In genomic region chr3:40391631-40392030, GRCm38 (mm10) we compare ENCODE assay signal across 9 mouse cellular contexts.
DNase-seq lines count a peak whose midpoint lies in the region; ATAC-seq and TF ChIP-seq lines count a peak whose summit lies in the region.
"Had no signal": no experiment of that assay in that cellular context is flagged by ENCODE, and none has a peak within 500 bp of the region (broad histone marks: within the 10 kb centered on the region; RNA-seq: fewer than 3 reads in every experiment).

No protein-coding gene starts in this region.

- peak; percentile 54; the same call in 1 of the 2 replicates for TF ChIP-seq CTCF in liver, adult 2 months (IDR thresholded peaks at IDR 0.05; ENCODE audit: low read depth, low read length)
- peak; percentile 95 for TF ChIP-seq CTCF in Patski (IDR thresholded peaks at IDR 0.05)
- peak; percentile 71 for TF ChIP-seq CTCF in cortical plate, adult 2 months (IDR thresholded peaks at IDR 0.05; ENCODE audit: extremely low read depth, insufficient read depth, low read length)
- TF ChIP-seq CTCF in left cerebral cortex, adult 2 months (IDR thresholded peaks at IDR 0.05) = peak; percentile 73

- H3K4me1 ChIP-seq in liver, adult 2 months (ENCODE audit: control insufficient read depth, insufficient read depth, low read length) = no peaks in the 10 kb centered on the region
- no peaks in the 10 kb centered on the region for H3K4me1 ChIP-seq in liver, embryonic 12.5 days
- no peaks in the 10 kb centered on the region for H3K4me1 ChIP-seq in cortical plate, adult 2 months (ENCODE audit: control insufficient read depth, insufficient read depth, low read length)

- DNase-seq in liver, adult 2 months (ENCODE audit: extremely low read depth, low read depth, low spot score) = peak; percentile 55
- DNase-seq in Patski (ENCODE audit: low read depth, low spot score) = peak; percentile 49
- peak; percentile 23 to 61 for DNase-seq in heart, postnatal 14 days
- peak; percentile 20 to 29 for DNase-seq in left cerebral cortex, adult 2 months (ENCODE audit: extremely low spot score in 1 of 2, low spot score in 2 of 2)
- DNase-seq in naive thymus-derived CD4-positive, alpha-beta T cell, adult 2 months (ENCODE audit: low read depth) = peak; percentile 19
- DNase-seq in spleen, postnatal 36 days (ENCODE audit: low spot score in 2 of 2) = no peak

- no peaks in the 10 kb centered on the region for H3K36me3 ChIP-seq in liver, adult 2 months (ENCODE audit: control insufficient read depth, insufficient read depth, low read length)
- no peaks in the 10 kb centered on the region for H3K36me3 ChIP-seq in liver, embryonic 12.5 days
- H3K36me3 ChIP-seq: embryonic facial prominence, embryonic 15.5 days had no signal

- CTCF ChIA-PET in Patski (lab: Charles Lee) = interaction anchor here (3.8 to 5.6 kb wide), 2 partner anchors 15 to 1509 kb away, joined by 14 to 33 read pairs; no protein-coding TSS in a partner anchor

- no peak for ATAC-seq in liver, embryonic 12.5 days
- ATAC-seq in Patski = no peak

- H3K27ac ChIP-seq in liver, adult 2 months (replicated peaks; ENCODE audit: insufficient read depth, low read depth, low read length) = no peak overlapping the region
- H3K27ac ChIP-seq in liver, embryonic 12.5 days = no peak overlapping the region
- no peak overlapping the region for H3K27ac ChIP-seq in cortical plate, adult 2 months (ENCODE audit: insufficient read depth, low read length)
- no peak overlapping the region for H3K27ac ChIP-seq in left cerebral cortex, adult 2 months
- H3K27ac ChIP-seq: embryonic facial prominence, embryonic 15.5 days had no signal

- H3K27me3 ChIP-seq in liver, adult 2 months (ENCODE audit: control insufficient read depth, insufficient read depth, low read length) = no peaks in the 10 kb centered on the region
- H3K27me3 ChIP-seq in liver, embryonic 12.5 days (replicated peaks) = no peaks in the 10 kb centered on the region
- H3K27me3 ChIP-seq in Patski = peaks cover 34% of the 10 kb centered on the region
- H3K27me3 ChIP-seq: embryonic facial prominence, embryonic 15.5 days had no signal

- H3K4me2 ChIP-seq in liver, embryonic 12.5 days = no peak overlapping the region
- H3K4me2 ChIP-seq: embryonic facial prominence, embryonic 15.5 days had no signal

- in situ Hi-C loops in Patski (cut with MboI; ENCODE audit: low pct_unique_long_range_greater_than_20kb) = loop anchor here (5.0 to 25.0 kb wide), 3 partner anchors 584 to 1509 kb away; no protein-coding TSS in a partner anchor

- intact Hi-C loops in heart, postnatal 14 days (cut with DNase I) = loop anchor here (1.0 to 10.0 kb wide), 4 partner anchors 51 to 1507 kb away; no protein-coding TSS in a partner anchor
- intact Hi-C loops in left cerebral cortex, adult 2 months (cut with DNase I) = loop anchor here (1.0 to 10.0 kb wide), 3 partner anchors 304 to 1507 kb away; no protein-coding TSS in a partner anchor

- 33% methylated on average over 6 of the region's 6 CpGs for WGBS in liver, adult 2 months
- WGBS in liver, embryonic 12.5 days (ENCODE audit: insufficient replicate concordance) = 41% methylated on average over 6 of the region's 6 CpGs

- no peak overlapping the region for H3K4me3 ChIP-seq in liver, adult 2 months (ENCODE audit: insufficient read depth, low read depth, low read length)
- H3K4me3 ChIP-seq in liver, embryonic 12.5 days = no peak overlapping the region
- H3K4me3 ChIP-seq in cortical plate, adult 2 months (ENCODE audit: insufficient read depth, low read length) = no peak overlapping the region
- H3K4me3 ChIP-seq in left cerebral cortex, adult 2 months = no peak overlapping the region
- H3K4me3 ChIP-seq: embryonic facial prominence, embryonic 15.5 days had no signal

- H3K79me2 ChIP-seq in liver, adult 2 months (ENCODE audit: control insufficient read depth, insufficient read depth, low read length) = no peaks in the 10 kb centered on the region

- H3K9ac ChIP-seq in liver, adult 2 months (ENCODE audit: low read depth, low read length) = no peak overlapping the region
- H3K9ac ChIP-seq in liver, embryonic 12.5 days = no peak overlapping the region
- H3K9ac ChIP-seq: embryonic facial prominence, embryonic 15.5 days had no signal

- POLR2A ChIA-PET in Patski (lab: Charles Lee) = no interaction called here

- H3K9me3 ChIP-seq in liver, embryonic 12.5 days (replicated peaks) = no peaks in the 10 kb centered on the region
- H3K9me3 ChIP-seq: embryonic facial prominence, embryonic 15.5 days had no signal

- TF ChIP-seq POLR2A in liver, adult 2 months (IDR thresholded peaks at IDR 0.05; ENCODE audit: extremely low read depth, insufficient read depth, low read length) = no peak
- TF ChIP-seq POLR2A in cortical plate, adult 2 months (IDR thresholded peaks at IDR 0.05; ENCODE audit: extremely low read depth, insufficient read depth, low read length) = no peak

Comparison
In these comparisons a context has a peak if more than half of its experiments do, and no peak if none do; other contexts are left out.
1. DNase-seq: peak in liver, adult 2 months (single experiment), Patski (single experiment), heart, postnatal 14 days (2 of 2), left cerebral cortex, adult 2 months (2 of 2) and naive thymus-derived CD4-positive, alpha-beta T cell, adult 2 months (single experiment); none in spleen, postnatal 36 days (0 of 2).
2. Peak in every context shown above with its lines, with median percentiles within 50 percentile points of each other: CTCF ChIP-seq.